Mouse (Mus musculus): ENCODE data around the gene Kcng3. TPM values are rescaled to one million over a fixed set of nuclear protein-coding genes. Genes with fewer than 3 reads are reported as not detected.

Kcng3 gene
- polyA plus RNA-seq, 1 experiment, result 1.3 TPM

DNA sequence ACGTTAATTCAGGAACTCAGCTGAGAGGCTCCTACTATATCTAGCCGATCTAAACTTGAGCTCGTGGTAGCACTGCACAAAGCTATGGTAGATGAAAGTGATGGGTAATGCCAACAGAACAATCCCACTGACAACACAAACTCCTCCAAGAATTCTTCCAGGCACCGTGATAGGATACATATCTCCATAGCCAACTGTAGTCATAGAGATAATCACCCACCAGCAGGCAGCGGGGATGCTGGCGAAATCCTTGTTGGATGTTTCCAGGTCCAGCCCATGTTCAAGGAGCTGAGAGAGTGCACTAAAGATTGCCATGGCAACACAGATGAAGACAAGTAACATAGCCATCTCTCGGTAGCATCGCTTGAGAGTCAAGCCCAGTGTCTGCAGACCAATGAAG, 44.0 kb downstream of the Kcng3 start:
- Histone ChIP-seq H3K4me1 (ENCODE audit: control insufficient read depth, insufficient read depth, low read length) (no peaks in the 10 kb centered on the region), H3K27me3 (ENCODE audit: control insufficient read depth, insufficient read depth, low read length, poor library complexity, severe bottlenecking) (no peaks in the 10 kb centered on the region), H3K4me3 (ENCODE audit: low read depth, low read length) (no peak overlapping the region), H3K27ac (ENCODE audit: insufficient read depth, low read length) (no peak overlapping the region), H3K36me3 (ENCODE audit: control insufficient read depth, insufficient read depth, low read length, poor library complexity, severe bottlenecking) (no peaks in the 10 kb centered on the region), H3K9me3 (replicated peaks; ENCODE audit: control insufficient read depth, insufficient read depth, low read length, poor library complexity, severe bottlenecking) (peaks cover 2% of the 10 kb centered on the region; the same call in 1 of the 2 replicates), H3K9ac (ENCODE audit: low read depth, poor library complexity, severe bottlenecking) (no peak overlapping the region)
- TF ChIP-seq EP300 (IDR thresholded peaks at IDR 0.05; ENCODE audit: insufficient read depth, low read depth, low read length) (no peak), CTCF (IDR thresholded peaks at IDR 0.05; ENCODE audit: low read depth, low read length) (no peak), POLR2A (IDR thresholded peaks at IDR 0.05; ENCODE audit: insufficient read depth, low read length) (no peak)

DNA sequence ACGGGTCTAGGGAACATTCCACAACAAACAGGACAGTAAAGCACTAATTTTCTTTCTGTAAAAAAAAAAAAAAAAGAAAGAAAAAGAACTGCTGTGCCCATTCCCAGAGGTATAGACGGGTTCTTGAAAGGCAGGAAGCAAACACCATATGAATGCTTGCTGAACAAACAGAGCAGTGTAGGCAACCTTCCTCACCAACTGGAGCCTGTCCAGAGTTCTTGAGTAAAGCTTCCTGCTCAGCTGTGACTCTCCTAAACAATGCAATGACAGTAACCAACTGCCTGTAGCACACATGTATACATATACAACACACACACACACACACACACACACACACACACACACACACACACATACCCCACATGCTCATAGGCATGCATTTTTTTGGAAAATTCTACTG, 49.1 kb downstream of the Kcng3 start:
- Histone ChIP-seq H3K4me3 (ENCODE audit: low read depth, low read length) (no peak overlapping the region), H3K9me3 (replicated peaks; ENCODE audit: control insufficient read depth, insufficient read depth, low read length, poor library complexity, severe bottlenecking) (no peaks in the 10 kb centered on the region; the same call in 1 of the 2 replicates), H3K27me3 (ENCODE audit: control insufficient read depth, insufficient read depth, low read length, poor library complexity, severe bottlenecking) (no peaks in the 10 kb centered on the region), H3K4me1 (ENCODE audit: control insufficient read depth, insufficient read depth, low read length) (no peaks in the 10 kb centered on the region), H3K36me3 (ENCODE audit: control insufficient read depth, insufficient read depth, low read length, poor library complexity, severe bottlenecking) (no peaks in the 10 kb centered on the region), H3K9ac (ENCODE audit: low read depth, poor library complexity, severe bottlenecking) (no peak overlapping the region), H3K27ac (ENCODE audit: insufficient read depth, low read length) (no peak overlapping the region)
- TF ChIP-seq CTCF (IDR thresholded peaks at IDR 0.05; ENCODE audit: low read depth, low read length) (no peak), POLR2A (IDR thresholded peaks at IDR 0.05; ENCODE audit: insufficient read depth, low read length) (no peak), EP300 (IDR thresholded peaks at IDR 0.05; ENCODE audit: insufficient read depth, low read depth, low read length) (no peak)

- Histone ChIP-seq H3K36me3 (ENCODE audit: control insufficient read depth, insufficient read depth, low read length, poor library complexity, severe bottlenecking) (no peaks in the 10 kb centered on the region), H3K27me3 (ENCODE audit: control insufficient read depth, insufficient read depth, low read length, poor library complexity, severe bottlenecking) (no peaks in the 10 kb centered on the region), H3K27ac (ENCODE audit: insufficient read depth, low read length) (no peak overlapping the region), H3K4me1 (ENCODE audit: control insufficient read depth, insufficient read depth, low read length) (no peaks in the 10 kb centered on the region), H3K9me3 (replicated peaks; ENCODE audit: control insufficient read depth, insufficient read depth, low read length, poor library complexity, severe bottlenecking) (no peaks in the 10 kb centered on the region; the same call in 1 of the 2 replicates), H3K4me3 (ENCODE audit: low read depth, low read length) (no peak overlapping the region), H3K9ac (ENCODE audit: low read depth, poor library complexity, severe bottlenecking) (no peak overlapping the region)
- TF ChIP-seq CTCF (IDR thresholded peaks at IDR 0.05; ENCODE audit: low read depth, low read length) (no peak), POLR2A (IDR thresholded peaks at IDR 0.05; ENCODE audit: insufficient read depth, low read length) (no peak), EP300 (IDR thresholded peaks at IDR 0.05; ENCODE audit: insufficient read depth, low read depth, low read length) (no peak)
Observed at GRCm38 (mm10) chr17:83580734-83581133, 51.0 kb downstream of the Kcng3 start.

- H3K9me3 ChIP-seq (replicated peaks; ENCODE audit: control insufficient read depth, insufficient read depth, low read length, poor library complexity, severe bottlenecking), result no peaks in the 10 kb centered on the region
- H3K4me3 ChIP-seq (ENCODE audit: low read depth, low read length), result no peak overlapping the region
- TF ChIP-seq POLR2A (IDR thresholded peaks at IDR 0.05; ENCODE audit: insufficient read depth, low read length) (no peak), CTCF (IDR thresholded peaks at IDR 0.05; ENCODE audit: low read depth, low read length) (no peak), EP300 (IDR thresholded peaks at IDR 0.05; ENCODE audit: insufficient read depth, low read depth, low read length) (no peak)
- H3K36me3 ChIP-seq (ENCODE audit: control insufficient read depth, insufficient read depth, low read length, poor library complexity, severe bottlenecking), result no peaks in the 10 kb centered on the region
- H3K27me3 ChIP-seq (ENCODE audit: control insufficient read depth, insufficient read depth, low read length, poor library complexity, severe bottlenecking), result no peaks in the 10 kb centered on the region
- H3K4me1 ChIP-seq (ENCODE audit: control insufficient read depth, insufficient read depth, low read length), result no peaks in the 10 kb centered on the region
- H3K27ac ChIP-seq (ENCODE audit: insufficient read depth, low read length), result no peak overlapping the region
- H3K9ac ChIP-seq (ENCODE audit: low read depth, poor library complexity, severe bottlenecking), result no peak overlapping the region
Observed at GRCm38 (mm10) chr17:83576810-83577371, 54.8 kb downstream of the Kcng3 start.

GRCm38 (mm10) chr17:83574615-83575014, 57.1 kb downstream of the Kcng3 start:
- Histone ChIP-seq H3K4me1 (ENCODE audit: control insufficient read depth, insufficient read depth, low read length) (no peaks in the 10 kb centered on the region), H3K9ac (ENCODE audit: low read depth, poor library complexity, severe bottlenecking) (no peak overlapping the region), H3K27ac (ENCODE audit: insufficient read depth, low read length) (no peak overlapping the region), H3K4me3 (ENCODE audit: low read depth, low read length) (no peak overlapping the region), H3K27me3 (ENCODE audit: control insufficient read depth, insufficient read depth, low read length, poor library complexity, severe bottlenecking) (no peaks in the 10 kb centered on the region), H3K36me3 (ENCODE audit: control insufficient read depth, insufficient read depth, low read length, poor library complexity, severe bottlenecking) (no peaks in the 10 kb centered on the region), H3K9me3 (replicated peaks; ENCODE audit: control insufficient read depth, insufficient read depth, low read length, poor library complexity, severe bottlenecking) (no peaks in the 10 kb centered on the region)
- TF ChIP-seq CTCF (IDR thresholded peaks at IDR 0.05; ENCODE audit: low read depth, low read length) (no peak), EP300 (IDR thresholded peaks at IDR 0.05; ENCODE audit: insufficient read depth, low read depth, low read length) (no peak), POLR2A (IDR thresholded peaks at IDR 0.05; ENCODE audit: insufficient read depth, low read length) (no peak)

- TF ChIP-seq POLR2A (IDR thresholded peaks at IDR 0.05; ENCODE audit: insufficient read depth, low read length) (no peak), EP300 (IDR thresholded peaks at IDR 0.05; ENCODE audit: insufficient read depth, low read depth, low read length) (no peak), CTCF (IDR thresholded peaks at IDR 0.05; ENCODE audit: low read depth, low read length) (no peak)
- no peak overlapping the region for H3K27ac ChIP-seq (ENCODE audit: insufficient read depth, low read length)
- H3K9ac ChIP-seq (ENCODE audit: low read depth, poor library complexity, severe bottlenecking), result no peak overlapping the region
- H3K4me3 ChIP-seq (ENCODE audit: low read depth, low read length), result no peak overlapping the region
- no peaks in the 10 kb centered on the region for H3K36me3 ChIP-seq (ENCODE audit: control insufficient read depth, insufficient read depth, low read length, poor library complexity, severe bottlenecking)
- H3K27me3 ChIP-seq (ENCODE audit: control insufficient read depth, insufficient read depth, low read length, poor library complexity, severe bottlenecking), result no peaks in the 10 kb centered on the region
- H3K4me1 ChIP-seq (ENCODE audit: control insufficient read depth, insufficient read depth, low read length), result no peaks in the 10 kb centered on the region
- H3K9me3 ChIP-seq (replicated peaks; ENCODE audit: control insufficient read depth, insufficient read depth, low read length, poor library complexity, severe bottlenecking), result no peaks in the 10 kb centered on the region
Observed at GRCm38 (mm10) chr17:83573128-83573527, 58.6 kb downstream of the Kcng3 start.
